Mouse (Mus musculus): ENCODE data around the gene Ralgds. TPM values are rescaled to one million over a fixed set of nuclear protein-coding genes. Genes with fewer than 3 reads are reported as not detected.
"Not testable (repeated sequence)": the region's sequence is repeated elsewhere in the genome, so short reads cannot be mapped to it uniquely, and the experiment has no call there.

Gene Ralgds
- total RNA-seq (2022) = 10 to 100 TPM in 2 of 4 experiments, 1 to 10 TPM in 2; 8.5 to 13.9 (median 9.8) TPM

DNA sequence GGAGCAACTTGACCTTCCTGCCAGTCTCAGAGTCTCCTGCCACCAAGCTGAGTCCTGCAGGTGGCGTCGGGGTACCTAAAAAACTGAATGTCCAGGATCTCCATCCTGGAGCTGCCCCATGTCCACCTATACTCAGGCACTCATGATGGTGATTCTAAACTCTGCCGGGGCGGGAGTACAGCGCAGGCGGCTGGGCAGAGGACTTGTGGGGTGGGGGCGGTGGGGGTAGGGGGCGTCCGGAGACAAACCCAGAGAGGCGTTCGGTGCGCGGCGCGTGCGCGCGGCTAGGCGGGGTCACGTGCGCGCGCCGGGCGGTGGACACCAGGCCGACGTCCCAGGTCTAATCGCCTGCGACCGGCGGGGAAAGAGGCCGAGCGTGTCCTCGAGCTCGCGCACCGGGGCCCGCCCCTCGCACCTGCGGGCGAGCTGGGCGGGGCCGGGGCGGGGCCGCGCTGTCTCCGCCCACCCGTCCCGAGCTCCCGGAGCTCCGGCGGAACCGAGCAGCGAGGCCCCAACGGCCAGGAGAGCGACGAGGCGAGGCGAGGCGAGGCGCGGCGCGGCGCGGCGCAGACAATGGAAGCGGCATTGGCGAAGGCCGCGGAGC lies at the start of gene Ralgds:
TSS of gene Ralgds (plus strand) at position 328 of the 604 bp plus-strand sequence.
- DNase-seq (ENCODE audit: low spot score) = no peak

DNA sequence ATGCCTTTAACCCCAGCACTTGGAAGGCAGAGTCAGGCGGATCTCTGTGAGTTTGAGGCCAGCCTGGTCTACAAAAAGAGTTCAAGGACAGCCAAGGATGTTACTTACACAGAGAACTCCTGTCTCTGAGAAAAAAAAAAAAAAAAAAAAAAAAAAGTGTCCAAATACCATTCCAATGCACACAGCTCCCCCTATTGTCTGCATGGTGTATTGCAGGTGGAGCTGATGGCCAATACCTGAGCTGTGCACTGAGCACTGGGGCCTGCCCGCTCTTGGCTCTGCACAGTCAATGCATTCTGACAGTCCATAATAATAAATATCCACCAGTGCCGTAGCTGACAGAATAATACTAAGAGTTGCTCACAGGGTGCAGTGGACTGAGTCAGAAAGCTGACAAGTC lies 49.0 kb upstream of the Ralgds start:
- no peak for DNase-seq (ENCODE audit: low spot score)

DNA sequence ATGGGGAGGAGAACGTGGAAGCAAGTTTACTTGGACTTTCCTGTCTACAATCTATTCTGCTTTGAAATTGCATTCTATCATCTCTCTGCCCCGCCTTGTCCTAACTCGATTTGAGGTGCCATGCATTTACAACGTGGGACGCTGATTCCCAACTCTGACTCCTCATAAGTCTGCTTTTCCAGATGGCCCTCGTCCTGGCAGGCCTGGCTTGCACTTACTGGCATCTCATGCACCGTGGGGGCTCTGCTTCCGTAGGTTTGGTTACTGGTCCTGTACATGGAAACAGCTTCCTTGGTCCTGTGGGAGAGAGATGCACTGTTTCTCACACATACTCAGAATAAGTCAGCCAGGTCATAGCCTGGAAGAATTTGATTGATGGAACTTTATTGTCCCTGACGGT lies 48.0 kb upstream of the Ralgds start:
- DNase-seq (ENCODE audit: low spot score) = no peak

DNA sequence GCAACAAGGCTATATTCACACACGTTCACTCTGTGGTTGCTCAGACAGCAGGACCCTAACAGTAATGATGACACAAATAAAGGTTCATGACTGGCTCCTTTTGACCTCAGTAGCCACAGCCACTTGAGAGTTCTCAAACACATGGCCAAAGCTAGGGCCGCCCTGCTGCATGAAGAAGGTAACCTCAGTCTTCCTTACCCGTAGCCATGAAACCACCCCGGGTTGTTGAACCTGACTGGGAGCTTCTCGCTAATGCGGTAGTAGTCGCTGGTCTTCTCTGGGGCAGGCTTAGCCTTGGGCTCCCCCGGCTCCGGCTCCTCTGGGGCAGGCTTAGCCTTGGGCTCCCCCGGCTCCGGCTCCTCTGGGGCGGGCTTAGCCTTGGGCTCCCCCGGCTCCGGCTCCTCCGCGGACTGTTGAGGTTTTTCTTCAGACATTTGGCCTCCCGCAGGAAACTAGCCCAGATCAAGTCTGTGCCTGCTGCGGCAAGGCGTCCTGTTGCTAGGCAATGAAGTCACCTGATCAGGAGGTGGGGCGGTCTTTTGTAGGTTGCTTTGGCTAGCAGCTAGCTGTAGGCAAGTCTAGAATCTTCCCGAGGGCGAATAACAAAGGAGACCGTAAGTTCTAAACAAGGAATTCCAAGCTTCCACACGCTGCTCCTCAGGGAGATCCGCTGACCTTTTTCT lies 46.9 kb upstream of the Ralgds start, which contains the start of gene 1700007K13Rik:
TSS of gene 1700007K13Rik (minus strand) at position 497 of the 683 bp plus-strand sequence.
- peak; percentile 59 for DNase-seq (ENCODE audit: low spot score)

DNA sequence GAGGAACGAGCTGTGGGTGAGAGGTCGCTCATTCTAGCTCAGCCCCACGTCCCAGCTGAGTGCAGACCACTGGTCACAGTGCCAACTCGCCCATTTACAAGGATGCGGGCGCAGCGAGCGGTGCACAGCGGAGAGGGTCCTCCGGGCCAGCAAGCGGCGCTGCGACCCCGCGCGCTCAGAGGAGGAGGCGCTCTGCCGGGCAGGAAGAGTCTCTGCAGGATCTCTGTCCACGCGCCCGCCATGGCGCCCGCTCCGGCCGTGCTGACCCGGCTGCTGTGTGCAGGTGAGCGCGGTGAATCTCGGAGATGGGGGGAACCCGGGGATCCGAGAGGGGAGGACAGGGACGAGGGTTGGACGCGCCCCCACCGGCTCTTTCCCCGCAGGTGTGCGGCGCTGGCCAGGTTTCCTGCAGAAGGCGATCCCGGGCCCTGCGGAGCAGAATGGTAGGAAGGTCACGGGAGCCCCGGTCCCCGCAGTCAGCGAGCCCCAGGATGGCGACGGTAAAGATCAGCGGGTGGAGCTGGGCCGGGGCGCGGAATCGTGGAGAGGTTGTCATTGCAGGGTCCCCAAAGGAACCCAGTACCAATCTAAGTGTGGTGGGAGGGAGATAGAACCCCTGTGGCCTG lies 45.0 kb upstream of the Ralgds start, which contains the start of gene Mrps2:
TSS of gene Mrps2 (plus strand) at position 207 of the 626 bp plus-strand sequence.
- peak; percentile 71 for DNase-seq (ENCODE audit: low spot score)

DNA sequence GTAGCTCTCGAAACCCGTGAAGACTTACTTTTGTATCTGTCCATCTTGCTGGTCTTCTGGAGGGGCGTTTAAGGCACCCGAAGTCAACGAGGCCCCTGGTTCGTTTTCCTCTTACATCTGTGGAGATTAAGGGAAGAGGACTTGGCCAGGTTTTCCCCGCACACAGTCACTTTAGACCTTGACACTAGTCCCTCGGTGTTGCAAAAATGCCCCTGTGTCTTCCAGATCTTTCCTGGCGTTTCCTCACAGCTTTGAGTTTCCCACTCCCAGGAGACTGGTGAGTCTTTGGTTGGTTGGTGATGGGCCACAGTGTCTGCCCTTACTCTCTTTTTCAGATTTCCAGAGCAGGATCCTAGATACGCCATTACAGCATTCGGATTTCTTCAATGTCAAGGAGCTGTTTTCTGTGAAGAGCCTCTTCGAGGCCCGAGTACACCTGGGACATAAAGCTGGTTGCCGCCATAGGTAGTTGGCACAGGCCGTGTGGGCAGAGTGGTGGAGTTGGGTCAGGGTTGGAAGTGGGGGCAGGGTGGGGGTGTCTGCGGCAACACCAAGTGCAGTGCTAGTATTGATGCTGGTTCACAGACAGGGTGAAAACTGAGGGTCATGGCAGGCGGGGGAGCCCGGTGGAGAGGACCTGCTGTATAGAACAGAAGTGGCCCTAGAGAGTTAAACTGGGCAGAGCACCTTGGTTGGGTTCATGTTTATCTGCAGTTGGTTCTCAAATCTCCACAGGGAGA lies 44.3 kb upstream of the Ralgds start:
- no peak for DNase-seq (ENCODE audit: low spot score)

DNA sequence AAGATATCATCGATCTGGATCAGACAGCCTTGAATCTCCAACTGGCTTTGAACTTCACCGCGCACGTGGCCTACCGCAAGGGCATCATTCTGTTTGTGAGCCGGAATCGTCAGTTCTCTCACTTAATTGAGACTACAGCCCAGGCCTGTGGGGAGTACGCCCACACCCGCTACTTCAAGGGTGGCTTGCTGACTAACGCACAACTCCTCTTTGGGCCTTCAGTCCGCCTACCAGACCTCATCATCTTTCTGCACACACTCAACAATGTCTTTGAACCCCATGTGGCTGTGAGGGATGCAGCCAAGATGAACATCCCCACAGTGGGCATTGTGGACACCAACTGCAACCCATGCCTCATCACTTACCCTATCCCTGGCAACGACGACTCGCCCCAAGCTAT lies 43.5 kb upstream of the Ralgds start:
- DNase-seq (ENCODE audit: low spot score) = no peak

DNA sequence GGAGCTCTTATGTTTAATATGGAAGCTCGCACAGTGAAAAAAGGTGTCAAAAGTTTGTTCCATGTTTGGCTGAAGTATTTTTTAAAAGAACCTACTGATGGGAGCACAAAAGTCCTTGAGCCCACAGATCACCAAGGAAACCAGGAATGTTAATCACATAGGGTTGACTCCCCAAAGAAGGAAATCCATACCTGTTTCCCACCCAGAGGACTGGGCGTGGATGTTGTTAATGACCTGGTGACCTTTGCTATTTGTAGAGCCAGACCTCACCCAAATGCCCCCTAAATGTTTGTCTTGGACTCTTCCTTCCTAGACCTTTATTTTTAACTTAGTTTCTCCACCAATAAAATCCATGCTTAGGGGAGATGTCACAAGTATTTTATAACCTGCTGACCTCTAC lies 42.3 kb upstream of the Ralgds start:
- DNase-seq (ENCODE audit: low spot score) = no peak

DNA sequence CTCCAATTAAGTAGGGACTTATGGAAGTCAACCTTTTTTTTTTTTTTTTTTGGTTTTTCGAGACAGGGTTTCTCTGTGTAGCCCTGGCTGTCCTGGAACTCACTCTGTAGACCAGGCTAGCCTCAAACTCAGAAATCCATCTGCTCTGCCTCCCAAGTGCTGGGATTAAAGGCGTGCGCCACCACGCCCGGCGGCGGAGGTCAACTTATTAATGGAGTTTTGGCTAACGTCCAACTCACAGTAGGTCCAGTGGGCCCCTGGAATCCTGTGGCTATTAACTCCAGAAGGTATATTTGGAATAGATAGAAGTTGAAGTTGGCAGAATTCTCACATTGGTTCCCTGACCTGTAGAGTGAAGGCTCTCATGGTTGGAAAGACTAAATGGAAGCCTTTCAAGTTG lies 40.9 kb upstream of the Ralgds start:
- not testable (repeated sequence) for DNase-seq (ENCODE audit: low spot score)

DNA sequence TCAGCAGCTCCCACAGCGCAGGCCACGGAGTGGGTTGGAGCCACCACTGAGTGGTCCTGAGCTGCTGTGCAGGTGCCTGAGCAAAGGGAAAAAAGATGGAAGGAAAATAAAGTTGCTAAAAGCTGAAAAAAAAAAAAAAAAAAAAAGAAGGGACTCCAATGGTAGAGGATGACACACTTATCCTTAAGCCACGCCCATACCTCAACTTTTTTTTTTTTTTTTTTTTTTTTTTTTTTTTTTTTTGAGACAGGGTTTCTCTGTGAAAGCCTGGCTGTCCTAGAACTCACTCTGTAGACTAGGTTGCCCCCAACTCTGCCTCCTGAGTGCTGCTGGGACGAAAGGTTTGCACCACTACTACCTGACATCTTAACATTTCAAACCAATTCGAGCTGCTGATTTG lies 34.9 kb upstream of the Ralgds start:
- DNase-seq (ENCODE audit: low spot score) = not testable (repeated sequence)

DNA sequence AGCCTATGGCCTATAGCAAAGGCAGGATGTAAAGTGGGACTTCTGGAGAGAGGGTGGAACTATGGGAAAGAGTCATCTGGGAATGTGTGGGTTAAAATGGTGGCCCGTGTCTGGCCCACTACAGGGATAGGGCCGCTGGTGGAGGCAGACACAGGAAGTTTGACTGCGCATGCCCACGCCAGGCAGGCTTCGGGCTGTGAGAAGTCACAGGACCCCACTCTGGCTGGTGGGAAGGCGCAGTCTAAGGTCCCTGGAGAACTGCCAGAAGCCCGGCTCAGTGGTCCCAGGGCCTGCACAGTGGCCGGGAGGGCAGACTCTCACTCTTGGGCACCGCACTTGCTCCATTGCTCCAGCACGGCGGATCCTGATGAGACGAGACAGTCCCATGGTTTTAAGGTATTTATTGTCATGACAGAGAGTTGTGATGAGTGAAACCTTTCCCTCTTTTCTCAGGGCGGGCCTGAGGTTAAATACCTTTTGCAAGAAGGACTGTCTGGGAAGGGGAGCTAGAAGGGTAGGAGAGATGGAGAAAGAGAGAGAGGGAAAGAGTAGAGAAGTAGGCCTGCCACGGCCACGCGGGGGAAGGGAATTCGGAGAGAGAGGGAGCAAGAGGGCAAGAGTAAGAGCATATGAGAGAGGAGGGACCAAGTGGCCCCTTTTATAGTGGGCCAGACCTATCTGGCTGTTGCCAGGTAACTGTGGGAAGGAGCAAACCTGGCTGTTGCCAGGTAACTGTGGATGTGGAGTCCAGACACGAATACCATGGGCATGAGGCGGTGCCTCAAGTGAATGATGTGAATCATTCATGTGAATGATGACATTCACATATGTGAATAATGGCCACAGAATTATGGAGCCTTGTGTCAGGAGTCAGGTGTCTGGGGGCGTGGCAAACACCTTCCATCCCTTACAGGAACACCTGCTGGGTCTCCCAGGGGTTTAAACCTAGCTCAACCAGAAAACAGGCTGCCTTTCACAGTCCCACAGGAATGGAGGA lies 33.4 kb upstream of the Ralgds start:
- no peak for DNase-seq (ENCODE audit: low spot score)

DNA sequence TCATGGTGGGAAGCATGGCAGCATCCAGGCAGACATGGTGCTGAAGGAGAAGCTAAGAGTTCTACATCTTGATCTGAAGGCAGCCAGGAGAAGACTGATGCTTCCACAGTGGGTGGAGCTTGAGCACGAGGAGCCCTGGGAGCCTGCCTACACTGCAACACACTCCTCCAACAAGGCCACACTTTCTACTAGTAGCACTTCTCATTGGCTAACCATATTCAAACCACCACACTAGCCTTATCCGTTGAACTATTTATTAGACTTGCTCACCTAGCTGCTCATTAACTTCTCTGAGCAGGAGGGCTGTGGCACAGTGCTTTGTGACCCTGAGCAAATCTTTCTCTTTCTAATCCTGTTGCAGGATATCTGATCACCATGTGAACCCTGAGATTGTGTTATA lies 29.1 kb upstream of the Ralgds start:
- DNase-seq (ENCODE audit: low spot score) = no peak

DNA sequence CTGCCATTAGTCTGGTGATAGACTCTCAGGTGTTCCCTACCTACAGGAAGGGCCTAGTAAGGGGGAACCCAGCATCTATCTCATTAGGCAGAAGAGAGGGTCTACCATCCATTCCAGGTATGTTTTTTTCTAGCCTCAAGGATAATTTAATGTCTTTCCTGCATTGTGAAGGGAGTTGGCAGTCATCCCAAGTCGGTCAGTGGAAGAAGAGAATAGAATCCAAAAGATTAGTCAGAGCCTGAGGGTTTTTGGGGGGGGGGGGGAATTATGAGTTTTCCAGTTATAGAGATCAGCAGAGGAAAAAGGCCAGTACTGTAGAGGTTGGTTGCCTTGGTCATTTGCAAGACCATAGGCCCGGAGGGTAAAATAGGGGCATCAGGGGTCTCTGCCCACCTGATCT lies 18.4 kb upstream of the Ralgds start:
- DNase-seq (ENCODE audit: low spot score) = no peak

DNA sequence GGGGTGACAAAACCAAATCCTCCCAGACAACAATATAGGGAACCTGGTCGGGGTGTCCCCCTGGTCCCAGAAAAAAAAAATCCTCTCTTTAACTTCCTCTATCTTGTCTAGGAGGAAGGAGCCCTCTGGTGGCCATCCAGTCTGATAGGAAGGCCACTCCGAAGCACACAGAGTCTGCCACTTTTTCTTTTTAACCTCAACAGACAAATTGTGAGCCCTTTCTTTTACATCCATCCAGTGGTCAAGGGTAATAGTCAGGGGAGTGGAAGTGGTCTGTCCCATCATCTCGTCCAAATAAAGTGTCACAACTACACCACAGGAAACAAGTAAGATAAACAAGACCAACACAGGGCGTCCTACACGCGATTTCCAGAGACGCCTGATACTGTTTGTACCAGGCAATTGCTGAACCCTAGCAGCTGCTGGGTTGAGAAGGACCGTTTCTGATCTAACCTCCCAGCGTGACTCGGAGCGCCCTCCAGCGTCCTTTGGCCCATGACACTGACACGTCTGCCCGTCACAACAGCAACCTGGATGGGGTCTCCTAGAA lies 17.6 kb upstream of the Ralgds start:
- no peak for DNase-seq (ENCODE audit: low spot score)

DNA sequence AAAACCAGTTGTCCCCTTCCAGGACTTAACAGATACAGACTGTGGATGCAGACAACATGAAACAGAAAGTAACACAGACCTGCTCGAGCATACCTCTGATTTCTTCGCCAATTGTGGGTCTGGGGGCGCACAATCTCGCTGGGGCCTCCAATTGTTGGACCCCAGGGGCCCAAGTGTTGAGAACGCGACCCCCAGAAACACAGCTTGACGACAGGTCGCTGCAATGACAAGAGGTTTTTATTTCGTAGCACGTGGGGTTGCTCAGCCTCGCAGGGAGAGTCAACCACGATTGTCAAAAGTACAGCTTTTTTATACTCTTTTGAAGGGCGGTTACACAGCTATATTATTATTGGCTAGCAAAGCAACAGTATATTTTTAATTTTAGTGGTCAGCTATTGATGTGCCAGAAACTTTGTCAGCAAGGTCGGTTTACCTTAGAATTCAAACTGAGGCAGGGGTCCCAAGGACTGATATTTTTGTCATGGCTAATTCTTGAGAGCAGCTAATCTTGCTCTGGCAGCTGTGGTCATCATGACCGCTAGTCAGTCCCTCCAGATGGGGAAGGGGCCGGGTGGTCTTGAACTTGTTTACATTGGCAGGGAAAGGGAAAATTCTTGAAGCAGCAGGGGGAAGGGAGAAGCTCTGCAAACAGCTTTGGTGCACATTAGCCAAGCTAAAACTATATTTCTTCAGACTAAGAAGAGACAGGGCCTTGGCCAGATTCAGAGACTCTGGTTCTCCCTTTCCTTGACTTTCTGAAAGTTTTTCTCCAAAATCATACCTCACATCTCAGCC lies 16.9 kb upstream of the Ralgds start:
- DNase-seq (ENCODE audit: low spot score) = no peak

DNA sequence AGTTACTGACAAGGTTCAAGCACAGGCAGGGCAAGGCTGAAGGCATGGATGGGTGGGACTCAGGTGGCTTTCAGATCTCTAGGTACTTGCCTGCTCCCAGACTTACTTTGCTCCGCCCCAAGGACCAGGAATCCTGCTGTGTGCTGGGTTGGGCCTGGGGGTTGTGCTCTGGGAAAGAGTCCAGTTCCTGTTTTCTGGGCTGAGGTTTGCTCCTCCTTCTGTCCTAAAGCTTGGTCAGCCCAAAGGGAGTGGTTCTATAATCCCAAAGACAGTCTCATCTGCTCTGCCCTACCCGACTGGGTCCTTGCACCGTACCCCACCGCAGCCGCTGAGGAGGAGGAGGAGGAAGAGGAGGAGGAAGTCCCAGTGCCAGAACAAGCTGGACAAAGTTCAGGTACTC lies 16.3 kb upstream of the Ralgds start, which contains the start of gene Gbgt1:
TSS of gene Gbgt1 (plus strand) at position 221 of the 400 bp plus-strand sequence.
- DNase-seq (ENCODE audit: low spot score) = no peak

DNA sequence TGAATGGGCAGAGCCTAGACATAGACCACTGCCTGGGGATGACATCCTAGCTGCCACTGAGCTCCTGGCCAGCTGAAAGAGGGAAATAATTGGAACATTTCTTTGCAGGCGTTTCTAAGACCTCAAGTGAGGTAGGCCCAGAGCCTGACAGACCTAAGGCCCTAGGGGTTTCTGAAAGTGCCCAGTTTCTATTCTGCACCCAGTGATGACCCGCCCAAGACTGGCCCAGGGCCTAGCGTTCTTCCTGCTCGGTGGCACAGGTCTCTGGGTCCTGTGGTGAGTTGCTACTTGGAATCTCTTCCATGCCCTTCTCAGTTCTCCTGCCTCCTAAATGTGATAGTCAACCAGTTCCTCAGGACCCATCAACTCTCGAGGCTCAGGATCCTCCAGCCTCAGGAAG lies 15.4 kb upstream of the Ralgds start:
- DNase-seq (ENCODE audit: low spot score) = no peak

DNA sequence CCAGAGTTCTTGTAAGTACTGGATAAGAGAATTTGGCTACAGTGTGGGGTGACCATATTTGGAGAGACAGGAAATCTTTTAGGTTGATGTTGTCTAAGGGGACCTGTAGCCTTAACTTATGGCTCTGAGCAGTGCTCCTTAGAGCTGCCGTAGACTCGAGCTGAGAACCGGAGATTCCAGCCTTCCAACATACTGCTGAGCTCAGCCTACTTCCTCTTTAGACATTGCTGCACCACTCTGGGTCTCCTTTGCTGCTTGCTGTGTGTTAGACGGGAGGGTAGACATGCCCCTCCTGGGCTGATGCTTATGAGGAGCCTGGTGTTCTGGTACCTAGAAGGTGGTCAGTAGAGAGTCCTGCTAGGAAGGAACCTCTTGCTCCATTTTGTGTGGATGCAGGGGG lies 14.5 kb upstream of the Ralgds start:
- no peak for DNase-seq (ENCODE audit: low spot score)

DNA sequence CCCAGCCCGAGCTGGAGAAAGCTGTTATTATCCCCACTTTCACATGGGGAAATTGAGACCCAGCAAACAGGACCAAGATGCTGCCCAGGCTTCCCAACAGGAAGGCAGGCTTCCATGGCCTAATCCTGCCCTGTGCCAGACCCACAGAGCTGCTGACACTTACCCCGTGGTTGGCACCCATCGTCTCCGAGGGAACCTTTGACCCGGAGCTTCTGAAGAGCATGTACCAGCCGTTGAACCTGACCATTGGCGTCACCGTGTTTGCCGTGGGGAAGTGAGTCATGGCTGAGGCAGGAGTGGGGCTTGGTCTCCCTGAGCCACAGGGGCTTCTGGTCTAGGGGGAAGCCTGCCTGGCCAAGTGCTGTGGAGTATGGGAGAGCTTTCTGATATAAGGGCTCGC lies 9.9 kb upstream of the Ralgds start:
- no peak for DNase-seq (ENCODE audit: low spot score)

DNA sequence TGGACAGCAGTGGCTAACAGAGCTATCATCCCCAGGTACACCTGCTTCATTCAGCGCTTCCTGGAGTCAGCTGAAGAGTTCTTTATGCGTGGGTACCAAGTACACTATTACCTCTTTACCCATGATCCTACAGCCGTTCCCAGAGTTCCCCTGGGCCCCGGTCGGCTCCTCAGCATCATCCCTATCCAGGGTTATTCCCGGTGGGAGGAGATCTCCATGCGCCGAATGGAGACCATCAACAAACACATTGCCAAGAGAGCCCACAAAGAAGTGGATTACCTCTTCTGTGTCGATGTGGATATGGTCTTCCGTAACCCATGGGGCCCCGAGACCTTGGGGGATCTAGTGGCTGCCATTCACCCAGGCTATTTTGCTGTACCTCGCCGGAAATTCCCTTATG lies 8.2 kb upstream of the Ralgds start:
- DNase-seq (ENCODE audit: low spot score) = no peak

All from heart, adult 8-10 months (tissue).